Mouse (Mus musculus) stomach, adult 2 months (tissue): ENCODE results near the gene Vmn1r66. TPM values are rescaled to one million over a fixed set of nuclear protein-coding genes. Genes with fewer than 3 reads are reported as not detected.

ENCODE experiments used
- polyA plus RNA-seq: library from polyadenylated mRNA; depleted of rRNA; stranded (reverse); fragments of >200 nt; gene quantifications from 2 replicates; pipeline ENCODE4 v1.2.3, GENCODE M21; 2012; rRNA removed

Gene Vmn1r66
- not detected in 2 replicates for polyA plus RNA-seq

GRCm38 (mm10) chr7:10277906-10278305, at the start of gene Vmn1r66:
Vmn1r66 (minus strand) TSS chr7:10278006.

Other genes starting within 250 kb of the Vmn1r66 start
- gene Vmn2r50, start 224.7 kb downstream of the Vmn1r66 start, polyA plus RNA-seq, result not detected in 2 replicates
- not detected in 2 replicates for gene Vmn2r51, start 172.3 kb downstream of the Vmn1r66 start, polyA plus RNA-seq
- not detected in 2 replicates for gene Vmn2r52, start 101.4 kb downstream of the Vmn1r66 start, polyA plus RNA-seq
- gene Vmn1r67, start 165.3 kb upstream of the Vmn1r66 start, polyA plus RNA-seq, result not detected in 2 replicates
- 0.02 and 0.03 TPM in 2 replicates for gene Zik1, start 217.4 kb upstream of the Vmn1r66 start, polyA plus RNA-seq